Mouse (Mus musculus) brain, embryonic 14.5 days (tissue): ENCODE results near the gene Parm1.

Experiments used
- CTCF ChIP-seq: fragments of 200-500 bp; IDR thresholded peaks from 2 replicates; pipeline ENCODE4 v1.5.1; 2012; ENCODE audit warnings: inconsistent platforms, mild to moderate bottlenecking, moderate library complexity, borderline replicate concordance; ENCODE audit not compliant: insufficient read depth, insufficient read length; ENCODE audit errors: extremely low read depth
- POLR2A ChIP-seq: fragments of 200-500 bp; IDR thresholded peaks from 2 replicates; pipeline ENCODE4 v1.6.1; 2012; ENCODE audit warnings: mild to moderate bottlenecking, inconsistent platforms, borderline replicate concordance; ENCODE audit not compliant: poor library complexity, insufficient read depth, insufficient read length, severe bottlenecking; ENCODE audit errors: extremely low read depth

DNA sequence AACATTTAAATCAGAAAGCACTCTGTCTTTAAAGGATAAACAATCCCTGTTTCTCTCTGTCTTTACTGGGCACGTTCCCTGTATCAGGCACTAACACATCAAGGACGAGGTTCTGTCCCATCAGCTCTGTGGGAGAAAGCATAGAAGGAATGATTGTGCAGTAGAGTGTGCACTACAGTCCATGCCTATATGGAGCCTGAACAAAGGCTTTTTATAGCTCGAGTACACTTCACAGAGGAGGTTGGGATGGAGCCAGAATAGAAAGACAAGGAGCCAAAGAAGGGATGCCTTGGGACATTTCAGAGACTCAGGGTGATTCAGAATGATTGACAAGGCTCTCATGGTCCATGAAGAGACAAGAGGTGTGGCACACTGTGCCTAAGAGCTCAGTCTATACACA, 68.8 kb downstream of the Parm1 start:
- TF ChIP-seq POLR2A (no peak), CTCF (no peak)
